Mouse (Mus musculus): ENCODE data around the gene Pom121.

- TF ChIP-seq CTCF (conservative IDR thresholded peaks at IDR 0.05; ENCODE audit: insufficient read depth, insufficient read length, low read depth, low read length): no peak
- no peak for TF ChIP-seq POLR2A (IDR thresholded peaks at IDR 0.05; ENCODE audit: low read depth, low read length)
These were observed 11.6 kb downstream of the Pom121 start for GRCm38 (mm10) chr5:135382746-135383145.

All from kidney, adult 2 months (tissue).